Mouse (Mus musculus) embryonic facial prominence, embryonic 14.5 days (tissue): ENCODE data around the gene Vmn1r167. TPM values are rescaled to one million over a fixed set of nuclear protein-coding genes. Genes with fewer than 3 reads are reported as not detected.
"Not testable (repeated sequence)": the region's sequence is repeated elsewhere in the genome, so short reads cannot be mapped to it uniquely, and the experiment has no call there.

Source experiments
- ATAC-seq: fragments of 200-750 bp; cut with Nextera tagmentation; 2 replicates; pipeline ENCODE4 v1.8.0; 2017; ENCODE audit warnings: low read depth, moderate number of reproducible peaks, moderate TSS enrichment
- DNase-seq: peaks from one replicate; pipeline ENCODE4 v3.0.0-alpha.2; 2015; ENCODE audit warnings: low spot score
- H3K27ac ChIP-seq: fragments of 300-500 bp; sonication (generic); replicated peaks from 2 replicates; pipeline ENCODE4 v1.5.1; 2014; ENCODE audit warnings: low read depth, mild to moderate bottlenecking, low read length, moderate library complexity
- H3K27me3 ChIP-seq: fragments of 300-500 bp; sonication (generic); replicated peaks from 2 replicates; pipeline ENCODE4 v1.6.1; 2014; ENCODE audit warnings: low read length; ENCODE audit not compliant: control insufficient read depth, insufficient read depth
- H3K36me3 ChIP-seq: fragments of 300-500 bp; sonication (generic); 2 replicates; pipeline ENCODE4 v1.6.1; 2014; ENCODE audit warnings: low read length, mixed read lengths; ENCODE audit not compliant: control insufficient read depth, insufficient read depth
- H3K4me1 ChIP-seq: fragments of 300-500 bp; sonication (generic); 2 replicates; pipeline ENCODE4 v1.6.1; 2014; ENCODE audit warnings: antibody characterized with exemption, low read length; ENCODE audit not compliant: control insufficient read depth, insufficient read depth
- H3K4me2 ChIP-seq: fragments of 300-500 bp; sonication (generic); 2 replicates; pipeline ENCODE4 v1.6.1; 2014; ENCODE audit warnings: low read depth, mild to moderate bottlenecking, low read length, moderate library complexity, mixed read lengths
- H3K4me3 ChIP-seq: fragments of 300-500 bp; sonication (generic); 2 replicates; pipeline ENCODE4 v1.5.1; 2014; ENCODE audit warnings: low read depth, mild to moderate bottlenecking, low read length
- H3K9ac ChIP-seq: fragments of 300-500 bp; sonication (generic); 2 replicates; pipeline ENCODE4 v1.6.1; 2014; ENCODE audit warnings: low read depth, mild to moderate bottlenecking, low read length, moderate library complexity, mixed read lengths
- H3K9me3 ChIP-seq: fragments of 300-500 bp; sonication (generic); 2 replicates; pipeline ENCODE4 v1.6.1; 2016; ENCODE audit warnings: low read length; ENCODE audit not compliant: control insufficient read depth
- WGBS: fragments of 180-500 bp; shearing (Covaris S2); extraction: QIAGEN DNeasy Blood & Tissue Kit; methylation state at CpG from one replicate; pipeline ENCODE4 v1.1.7; 2014; 5-methylcytosine and 5-hydroxymethylcytosine counted together
- polyA plus RNA-seq: library from polyadenylated mRNA; unstranded; fragments of >200 nt; fragmentation: Nextera tagmentation; extraction: Ambion mirVana; gene quantifications from 2 replicates; pipeline ENCODE4 v1.2.1, GENCODE M21; 2014

The Vmn1r167 gene
- not detected in 2 replicates for polyA plus RNA-seq

GRCm38 (mm10) chr7:23507106-23507505 lies at the start of gene Vmn1r167:
Gene Vmn1r167, minus strand, starts transcription at chr7:23507206.
- not testable (repeated sequence) for H3K4me2 ChIP-seq, H3K36me3 ChIP-seq, H3K4me3 ChIP-seq, H3K27me3 ChIP-seq, H3K4me1 ChIP-seq, H3K9me3 ChIP-seq, ATAC-seq, H3K9ac ChIP-seq, DNase-seq, H3K27ac ChIP-seq
- 96% methylated on average over 2 of the region's 2 CpGs for WGBS

GRCm38 (mm10) chr7:23539432-23539831 lies 32.4 kb upstream of the Vmn1r167 start, which contains the start of gene Vmn1r168:
Gene Vmn1r168, plus strand, starts transcription at chr7:23539732.
- H3K4me3 ChIP-seq, H3K4me1 ChIP-seq, H3K4me2 ChIP-seq, ATAC-seq, H3K9ac ChIP-seq, H3K27me3 ChIP-seq, H3K36me3 ChIP-seq, DNase-seq, H3K9me3 ChIP-seq, H3K27ac ChIP-seq: not testable (repeated sequence)
- WGBS: no CpG with 5 or more reads among the region's 1 CpGs

DNA sequence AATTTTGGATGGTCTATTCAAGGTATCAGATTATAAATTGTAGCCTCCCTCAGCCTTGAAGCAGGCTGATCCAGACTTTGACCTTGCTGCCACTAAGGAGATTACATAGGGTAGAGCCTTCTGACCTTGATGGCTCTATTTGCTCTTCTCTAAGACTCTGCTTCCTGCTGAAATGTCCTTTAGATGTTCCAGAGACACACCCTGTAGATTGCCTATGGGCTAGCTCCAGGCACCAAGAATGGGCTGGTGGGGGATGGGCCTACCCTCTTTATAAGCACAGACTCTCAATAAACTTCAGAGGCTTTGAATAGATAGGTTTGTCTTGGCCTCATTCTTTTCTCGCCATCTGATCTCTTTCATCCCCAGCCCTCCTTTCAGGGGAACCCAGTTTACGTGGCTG lies 34.1 kb downstream of the Vmn1r167 start:
- H3K27me3 ChIP-seq, H3K9ac ChIP-seq, H3K4me1 ChIP-seq, ATAC-seq, H3K4me2 ChIP-seq, H3K36me3 ChIP-seq, DNase-seq, H3K27ac ChIP-seq, H3K4me3 ChIP-seq: not testable (repeated sequence)
- 57% methylated on average over 2 of the region's 2 CpGs for WGBS
- peaks cover 10% of the 10 kb centered on the region; the same call in 1 of the 2 replicates for H3K9me3 ChIP-seq

- not testable (repeated sequence) for H3K27ac ChIP-seq, H3K4me3 ChIP-seq, DNase-seq, H3K36me3 ChIP-seq, H3K4me2 ChIP-seq, ATAC-seq, H3K27me3 ChIP-seq, H3K4me1 ChIP-seq, H3K9ac ChIP-seq
- H3K9me3 ChIP-seq: peaks cover 28% of the 10 kb centered on the region
- WGBS: 69% methylated on average over 3 of the region's 3 CpGs
These were observed 36.2 kb downstream of the Vmn1r167 start for GRCm38 (mm10) chr7:23470832-23471231.

- DNase-seq, H3K9ac ChIP-seq, H3K27ac ChIP-seq, H3K4me2 ChIP-seq, H3K4me3 ChIP-seq, H3K27me3 ChIP-seq, H3K4me1 ChIP-seq, ATAC-seq, H3K36me3 ChIP-seq: not testable (repeated sequence)
- H3K9me3 ChIP-seq: peaks cover 29% of the 10 kb centered on the region
- WGBS: 69% methylated on average over 3 of the region's 3 CpGs
These were observed 36.8 kb downstream of the Vmn1r167 start for GRCm38 (mm10) chr7:23470201-23470600.

Other genes with a start within 250 kb of the Vmn1r167 start
- not detected in 2 replicates for gene Gm6902, start 228.3 kb downstream of the Vmn1r167 start, polyA plus RNA-seq
- gene Nlrp4e, start 206.0 kb downstream of the Vmn1r167 start, polyA plus RNA-seq: not detected in 2 replicates
- gene Nlrp5, start 121.3 kb downstream of the Vmn1r167 start, polyA plus RNA-seq: 0.10 and 0.16 TPM in 2 replicates
- not detected in 2 replicates for gene Vmn1r168, start 32.5 kb upstream of the Vmn1r167 start, polyA plus RNA-seq
- gene Vmn1r169, start 68.3 kb upstream of the Vmn1r167 start, polyA plus RNA-seq: not detected in 2 replicates
- gene Vmn1r170, start 99.0 kb upstream of the Vmn1r167 start, polyA plus RNA-seq: not detected in 2 replicates
- not detected in 2 replicates for gene Vmn1r171, start 123.5 kb upstream of the Vmn1r167 start, polyA plus RNA-seq
- gene Vmn1r172, start 151.1 kb upstream of the Vmn1r167 start, polyA plus RNA-seq: not detected in 2 replicates
- not detected in 2 replicates for gene Vmn1r173, start 193.5 kb upstream of the Vmn1r167 start, polyA plus RNA-seq
- gene Vmn1r174, start 245.1 kb upstream of the Vmn1r167 start, polyA plus RNA-seq: not detected in 2 replicates